Mouse (Mus musculus) heart, embryonic 11.5 days (tissue): ENCODE data around the gene Rbm17. TPM values are rescaled to one million over a fixed set of nuclear protein-coding genes. Genes with fewer than 3 reads are reported as not detected.
A peak's percentile ranks its signal among the peaks of the same experiment; 100 is the strongest.
"Not testable (repeated sequence)": the region's sequence is repeated elsewhere in the genome, so short reads cannot be mapped to it uniquely, and the experiment has no call there.

Experiments used
- ATAC-seq: fragments of 200-750 bp; cut with Nextera tagmentation; replicated peaks from 2 replicates; pipeline ENCODE4 v1.8.0; 2017; ENCODE audit warnings: moderate library complexity; ENCODE audit not compliant: insufficient number of reproducible peaks, low FRiP score, low TSS enrichment
- H3K27ac ChIP-seq: fragments of 300-500 bp; sonication (generic); 2 replicates; pipeline ENCODE4 v1.5.1; 2014; ENCODE audit warnings: mild to moderate bottlenecking, low read depth, low read length
- H3K27me3 ChIP-seq: fragments of 300-500 bp; sonication (generic); 2 replicates; pipeline ENCODE4 v1.6.1; 2014; ENCODE audit warnings: mild to moderate bottlenecking, low read length, mixed read lengths; ENCODE audit not compliant: control insufficient read depth, insufficient read depth
- H3K36me3 ChIP-seq: fragments of 300-500 bp; sonication (generic); 2 replicates; pipeline ENCODE4 v1.6.1; 2014; ENCODE audit warnings: mild to moderate bottlenecking, low read length, moderate library complexity, mixed read lengths; ENCODE audit not compliant: control insufficient read depth, insufficient read depth
- H3K4me1 ChIP-seq: fragments of 300-500 bp; sonication (generic); 2 replicates; pipeline ENCODE4 v1.6.1; 2014; ENCODE audit warnings: low read length; ENCODE audit not compliant: control insufficient read depth, insufficient read depth
- H3K4me2 ChIP-seq: fragments of 300-500 bp; sonication (generic); 2 replicates; pipeline ENCODE4 v1.6.1; 2014; ENCODE audit warnings: mild to moderate bottlenecking, moderate library complexity
- H3K4me3 ChIP-seq: fragments of 300-500 bp; sonication (generic); 2 replicates; pipeline ENCODE4 v1.5.1; 2014; ENCODE audit warnings: low read depth, low read length
- H3K9ac ChIP-seq: fragments of 300-500 bp; sonication (generic); 2 replicates; pipeline ENCODE4 v1.6.1; 2014; ENCODE audit warnings: mild to moderate bottlenecking, low read depth, low read length, moderate library complexity
- H3K9me3 ChIP-seq: fragments of 300-500 bp; sonication (generic); replicated peaks from 2 replicates; pipeline ENCODE4 v1.6.1; 2016; ENCODE audit warnings: low read length; ENCODE audit not compliant: control insufficient read depth
- WGBS: fragments of 180-500 bp; shearing (Covaris S2); extraction: QIAGEN DNeasy Blood & Tissue Kit; methylation state at CpG from one replicate; pipeline ENCODE4 v1.1.7; 2014; ENCODE audit not compliant: insufficient replicate concordance; 5-methylcytosine and 5-hydroxymethylcytosine counted together
- polyA plus RNA-seq: library from polyadenylated mRNA; unstranded; fragments of >200 nt; fragmentation: Nextera tagmentation; extraction: Ambion mirVana; gene quantifications from 2 replicates; pipeline ENCODE4 v1.2.1, GENCODE M21; 2014

The Rbm17 gene
- polyA plus RNA-seq, 1 experiment from 2014 or later, result 106 TPM

- no peak overlapping the region for H3K4me3 ChIP-seq
- H3K36me3 ChIP-seq, result no peaks in the 10 kb centered on the region
- no peak for ATAC-seq
- H3K4me2 ChIP-seq, result no peak overlapping the region
- H3K27ac ChIP-seq, result no peak overlapping the region
- no peak overlapping the region for H3K9ac ChIP-seq
- H3K9me3 ChIP-seq, result no peaks in the 10 kb centered on the region
- H3K27me3 ChIP-seq, result peaks cover 2% of the 10 kb centered on the region; the same call in 1 of the 2 replicates
- H3K4me1 ChIP-seq, result peaks cover 8% of the 10 kb centered on the region; the same call in 1 of the 2 replicates
- 59% methylated on average over 2 of the region's 2 CpGs for WGBS
These were observed 56.3 kb downstream of the Rbm17 start for GRCm38 (mm10) chr2:11547609-11548008.

- no peaks in the 10 kb centered on the region for H3K36me3 ChIP-seq
- no peaks in the 10 kb centered on the region for H3K9me3 ChIP-seq
- H3K4me1 ChIP-seq, result peaks cover 8% of the 10 kb centered on the region; the same call in 1 of the 2 replicates
- H3K27ac ChIP-seq, result no peak overlapping the region
- ATAC-seq, result no peak
- no peak overlapping the region for H3K9ac ChIP-seq
- 62% methylated on average over 8 of the region's 8 CpGs for WGBS
- no peak overlapping the region for H3K4me2 ChIP-seq
- H3K27me3 ChIP-seq, result no peaks in the 10 kb centered on the region
- no peak overlapping the region for H3K4me3 ChIP-seq
These were observed 57.9 kb downstream of the Rbm17 start for GRCm38 (mm10) chr2:11546091-11546490.

GRCm38 (mm10) chr2:11545380-11545779, 58.6 kb downstream of the Rbm17 start:
- no peak overlapping the region for H3K4me3 ChIP-seq
- H3K9ac ChIP-seq, result no peak overlapping the region
- H3K9me3 ChIP-seq, result no peaks in the 10 kb centered on the region
- H3K4me2 ChIP-seq, result no peak overlapping the region
- H3K27me3 ChIP-seq, result no peaks in the 10 kb centered on the region
- no peak for ATAC-seq
- peaks cover 8% of the 10 kb centered on the region; the same call in 1 of the 2 replicates for H3K4me1 ChIP-seq
- 4% methylated on average over 1 of the region's 1 CpGs for WGBS
- H3K27ac ChIP-seq, result no peak overlapping the region
- no peaks in the 10 kb centered on the region for H3K36me3 ChIP-seq

GRCm38 (mm10) chr2:11544342-11544741, 59.6 kb downstream of the Rbm17 start:
- Histone ChIP-seq H3K9ac (no peak overlapping the region), H3K9me3 (no peaks in the 10 kb centered on the region), H3K27ac (no peak overlapping the region), H3K4me1 (peaks cover 8% of the 10 kb centered on the region; the same call in 1 of the 2 replicates), H3K27me3 (no peaks in the 10 kb centered on the region), H3K4me3 (no peak overlapping the region), H3K36me3 (no peaks in the 10 kb centered on the region), H3K4me2 (no peak overlapping the region)
- no peak for ATAC-seq
- 60% methylated on average over 5 of the region's 5 CpGs for WGBS

DNA sequence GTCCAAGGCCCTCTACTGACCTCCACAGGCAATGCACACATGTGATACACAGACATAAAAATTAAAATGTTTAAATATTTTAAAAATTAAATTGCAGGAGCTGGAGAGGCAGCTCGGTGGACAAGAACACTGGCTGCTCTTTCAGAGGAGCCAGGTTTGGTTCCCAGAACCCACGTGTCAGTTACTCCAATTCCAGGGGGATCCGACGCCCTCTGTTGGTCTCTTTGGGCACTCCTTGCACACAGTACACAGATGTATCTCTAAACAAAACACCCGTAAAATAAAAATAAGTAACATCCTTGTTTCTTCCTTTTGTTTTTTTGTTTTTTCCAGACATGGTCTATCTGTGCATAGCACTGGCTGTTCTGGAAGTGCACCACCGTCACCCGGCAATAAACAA, 60.8 kb downstream of the Rbm17 start:
- peaks cover 8% of the 10 kb centered on the region; the same call in 1 of the 2 replicates for H3K4me1 ChIP-seq
- H3K9ac ChIP-seq, result no peak overlapping the region
- no peak overlapping the region for H3K4me3 ChIP-seq
- H3K4me2 ChIP-seq, result no peak overlapping the region
- no peak overlapping the region for H3K27ac ChIP-seq
- H3K9me3 ChIP-seq, result no peaks in the 10 kb centered on the region
- no peak for ATAC-seq
- no peaks in the 10 kb centered on the region for H3K27me3 ChIP-seq
- 71% methylated on average over 7 of the region's 7 CpGs for WGBS
- H3K36me3 ChIP-seq, result no peaks in the 10 kb centered on the region

DNA sequence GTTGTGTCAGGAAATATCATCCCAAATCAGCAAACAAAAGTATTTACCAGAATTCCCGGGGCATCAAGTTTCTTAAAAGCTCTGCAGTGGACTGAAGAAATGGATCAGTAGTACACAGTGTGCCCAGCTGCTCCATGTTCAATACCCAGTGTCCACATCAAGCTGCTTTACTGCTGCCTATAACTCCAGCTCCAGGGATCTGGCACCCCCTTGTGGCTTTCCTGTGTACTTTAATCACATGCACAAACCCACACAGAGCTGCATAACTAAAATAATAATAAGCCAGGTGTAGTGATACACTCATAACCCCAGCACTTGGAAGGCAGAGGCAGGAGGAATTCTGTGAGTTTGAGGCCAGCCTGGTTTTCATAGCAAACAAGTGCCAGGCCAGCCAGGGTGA, 61.3 kb downstream of the Rbm17 start:
- Histone ChIP-seq H3K36me3 (no peaks in the 10 kb centered on the region), H3K9me3 (no peaks in the 10 kb centered on the region), H3K27ac (no peak overlapping the region), H3K4me3 (no peak overlapping the region), H3K4me2 (no peak overlapping the region), H3K9ac (no peak overlapping the region), H3K4me1 (peaks cover 8% of the 10 kb centered on the region; the same call in 1 of the 2 replicates), H3K27me3 (no peaks in the 10 kb centered on the region)
- WGBS, result 74% methylated on average over 1 of the region's 1 CpGs
- no peak; the same call in 1 of the 2 replicates for ATAC-seq

GRCm38 (mm10) chr2:11542121-11542520, 61.8 kb downstream of the Rbm17 start:
- ATAC-seq, result no peak
- Histone ChIP-seq H3K27me3 (no peaks in the 10 kb centered on the region), H3K36me3 (no peaks in the 10 kb centered on the region), H3K4me3 (no peak overlapping the region), H3K9ac (no peak overlapping the region), H3K4me1 (peaks cover 8% of the 10 kb centered on the region; the same call in 1 of the 2 replicates), H3K27ac (no peak overlapping the region), H3K4me2 (no peak overlapping the region), H3K9me3 (no peaks in the 10 kb centered on the region)
- 100% methylated on average over 1 of the region's 1 CpGs for WGBS

DNA sequence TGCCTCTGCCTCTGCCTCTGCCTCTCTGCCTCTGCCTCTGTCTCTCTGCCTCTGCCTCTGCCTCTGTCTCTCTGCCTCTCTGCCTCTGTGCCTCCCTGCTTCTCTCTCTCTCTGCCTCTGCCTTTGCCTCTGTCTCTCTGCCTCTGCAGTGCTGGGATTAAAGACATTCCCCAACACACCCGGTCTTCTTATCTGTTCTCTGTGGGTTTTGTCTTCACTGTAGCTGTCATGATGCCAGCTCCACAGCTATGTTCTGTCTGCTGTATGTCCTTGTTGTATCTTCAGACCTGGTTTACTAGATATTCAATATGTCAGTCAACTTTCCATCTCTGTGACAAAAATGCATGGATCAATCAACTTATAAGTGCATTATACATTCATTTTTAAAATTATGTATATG, 62.4 kb downstream of the Rbm17 start:
- not testable (repeated sequence) for H3K9me3 ChIP-seq, ATAC-seq, H3K4me3 ChIP-seq, H3K36me3 ChIP-seq, H3K4me2 ChIP-seq, H3K27ac ChIP-seq, H3K9ac ChIP-seq, H3K27me3 ChIP-seq, H3K4me1 ChIP-seq
- 18% methylated on average over 1 of the region's 1 CpGs for WGBS

GRCm38 (mm10) chr2:11535966-11536365, 68.0 kb downstream of the Rbm17 start:
- H3K27ac ChIP-seq, result no peak overlapping the region
- H3K4me2 ChIP-seq, result peak overlapping the region; percentile 71
- H3K9ac ChIP-seq, result peak overlapping the region; percentile 49; the same call in 1 of the 2 replicates
- H3K4me1 ChIP-seq, result peaks cover 4% of the 10 kb centered on the region; the same call in 1 of the 2 replicates
- H3K9me3 ChIP-seq, result no peaks in the 10 kb centered on the region
- H3K4me3 ChIP-seq, result peak overlapping the region; percentile 55
- H3K27me3 ChIP-seq, result no peaks in the 10 kb centered on the region
- 66% methylated on average over 8 of the region's 8 CpGs for WGBS
- ATAC-seq, result no peak
- no peaks in the 10 kb centered on the region for H3K36me3 ChIP-seq
